Mouse (Mus musculus) lung, embryonic 16.5 days (tissue): ENCODE data around the gene Slc12a8. TPM values are rescaled to one million over a fixed set of nuclear protein-coding genes. Genes with fewer than 3 reads are reported as not detected.

Experiments used
- ATAC-seq: fragments of 200-750 bp; cut with Nextera tagmentation; 2 replicates; pipeline ENCODE4 v1.8.0; 2017; ENCODE audit warnings: low read depth, mild to moderate bottlenecking, moderate library complexity
- H3K27ac ChIP-seq: fragments of 300-500 bp; sonication (generic); 2 replicates; pipeline ENCODE4 v1.5.1; 2014; ENCODE audit warnings: mild to moderate bottlenecking, control low read depth, low read length
- H3K27me3 ChIP-seq: fragments of 300-500 bp; sonication (generic); 2 replicates; pipeline ENCODE4 v1.6.1; 2014; ENCODE audit warnings: low read depth, low read length, mixed read lengths; ENCODE audit not compliant: control insufficient read depth, insufficient read depth
- H3K36me3 ChIP-seq: fragments of 300-500 bp; sonication (generic); 2 replicates; pipeline ENCODE4 v1.6.1; 2014; ENCODE audit warnings: low read length; ENCODE audit not compliant: control insufficient read depth, insufficient read depth
- H3K4me1 ChIP-seq: fragments of 300-500 bp; sonication (generic); replicated peaks from 2 replicates; pipeline ENCODE4 v1.6.1; 2014; ENCODE audit warnings: low read length, mixed read lengths; ENCODE audit not compliant: control insufficient read depth, insufficient read depth
- H3K4me2 ChIP-seq: fragments of 300-500 bp; sonication (generic); 2 replicates; pipeline ENCODE4 v1.6.1; 2014; ENCODE audit warnings: low read depth, low read length, control low read depth
- H3K4me3 ChIP-seq: fragments of 300-500 bp; sonication (generic); 2 replicates; pipeline ENCODE4 v1.5.1; 2014; ENCODE audit warnings: mild to moderate bottlenecking, low read length, control low read depth
- H3K9ac ChIP-seq: fragments of 300-500 bp; sonication (generic); 2 replicates; pipeline ENCODE4 v1.6.1; 2014; ENCODE audit warnings: low read length, control low read depth
- H3K9me3 ChIP-seq: fragments of 300-500 bp; sonication (generic); 2 replicates; pipeline ENCODE4 v1.6.1; 2016; ENCODE audit warnings: low read length; ENCODE audit not compliant: control insufficient read depth
- WGBS: fragments of 180-500 bp; shearing (Covaris S2); extraction: QIAGEN DNeasy Blood & Tissue Kit; methylation state at CpG from one replicate; pipeline ENCODE4 v1.1.7; 2014; 5-methylcytosine and 5-hydroxymethylcytosine counted together
- polyA plus RNA-seq: library from polyadenylated mRNA; unstranded; fragments of >200 nt; fragmentation: Nextera tagmentation; extraction: Ambion mirVana; gene quantifications from 2 replicates; pipeline ENCODE4 v1.2.1, GENCODE M21; 2015

Slc12a8 gene
- polyA plus RNA-seq, 1 experiment from 2014 or later, result 0.39 TPM

DNA sequence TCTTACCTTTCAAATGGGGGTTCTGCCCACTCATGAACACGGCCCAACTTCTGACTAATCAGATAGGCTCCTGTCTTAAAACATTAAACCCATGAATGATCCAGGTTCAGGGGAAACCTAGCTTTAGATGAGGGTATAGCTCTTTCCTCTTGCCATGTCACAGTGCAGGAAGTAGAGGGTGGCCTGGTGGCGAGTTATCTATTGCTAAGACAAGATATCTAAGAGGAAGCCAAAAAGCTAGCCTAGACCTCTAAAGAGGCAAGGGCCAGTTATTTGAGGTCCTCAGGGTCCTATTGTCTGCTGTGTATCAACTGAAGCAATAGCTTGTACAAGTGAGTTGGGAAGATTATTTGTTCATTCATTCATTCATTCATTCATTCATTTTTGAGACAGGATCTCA is 151.3 kb downstream of the Slc12a8 start:
- 70% methylated on average over 2 of the region's 2 CpGs for WGBS
- no peak overlapping the region for H3K9ac ChIP-seq
- no peak for ATAC-seq
- H3K4me3 ChIP-seq, result no peak overlapping the region
- H3K27me3 ChIP-seq, result no peaks in the 10 kb centered on the region
- no peaks in the 10 kb centered on the region for H3K36me3 ChIP-seq
- H3K9me3 ChIP-seq, result no peaks in the 10 kb centered on the region
- H3K4me2 ChIP-seq, result no peak overlapping the region
- H3K4me1 ChIP-seq, result peaks cover 3% of the 10 kb centered on the region; the same call in 1 of the 2 replicates
- H3K27ac ChIP-seq, result no peak overlapping the region

- Histone ChIP-seq H3K9me3 (no peaks in the 10 kb centered on the region), H3K27ac (no peak overlapping the region), H3K4me1 (peaks cover 3% of the 10 kb centered on the region; the same call in 1 of the 2 replicates), H3K4me3 (no peak overlapping the region), H3K4me2 (no peak overlapping the region), H3K27me3 (no peaks in the 10 kb centered on the region), H3K36me3 (no peaks in the 10 kb centered on the region), H3K9ac (no peak overlapping the region)
- no peak for ATAC-seq
- WGBS, result 74% methylated on average over 1 of the region's 1 CpGs
Observed at GRCm38 (mm10) chr16:33669072-33669471, 151.9 kb downstream of the Slc12a8 start.

GRCm38 (mm10) chr16:33670340-33670739 is 153.2 kb downstream of the Slc12a8 start:
- H3K9me3 ChIP-seq, result no peaks in the 10 kb centered on the region
- peak overlapping the region; percentile 50 for H3K27ac ChIP-seq
- no peak overlapping the region for H3K9ac ChIP-seq
- peaks cover 5% of the 10 kb centered on the region; the same call in 1 of the 2 replicates for H3K4me1 ChIP-seq
- H3K36me3 ChIP-seq, result no peaks in the 10 kb centered on the region
- no peak overlapping the region for H3K4me3 ChIP-seq
- no peaks in the 10 kb centered on the region for H3K27me3 ChIP-seq
- ATAC-seq, result no peak
- 62% methylated on average over 3 of the region's 3 CpGs for WGBS
- no peak overlapping the region for H3K4me2 ChIP-seq

DNA sequence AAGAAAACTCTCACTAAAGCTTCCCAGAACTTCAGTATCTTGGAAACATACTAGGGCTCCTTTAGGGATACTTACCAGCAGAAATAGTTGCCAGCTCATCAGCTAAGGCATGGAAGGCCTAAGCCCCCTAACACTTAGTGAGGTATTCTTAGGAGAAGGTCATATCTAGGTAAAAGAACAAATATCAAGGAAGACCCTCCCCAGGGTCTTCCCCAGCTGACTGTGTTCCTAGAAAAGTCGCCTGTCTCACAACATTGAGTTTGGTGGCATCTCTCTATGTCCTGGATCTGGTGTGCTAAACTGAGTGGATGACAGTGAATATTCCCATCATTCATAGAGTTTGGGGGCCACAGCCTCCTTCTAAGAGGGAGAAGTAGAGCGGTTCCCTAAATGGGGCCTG is 153.8 kb downstream of the Slc12a8 start:
- no peak for ATAC-seq
- Histone ChIP-seq H3K27me3 (no peaks in the 10 kb centered on the region), H3K4me2 (no peak overlapping the region), H3K9me3 (no peaks in the 10 kb centered on the region), H3K36me3 (no peaks in the 10 kb centered on the region), H3K9ac (no peak overlapping the region), H3K4me3 (no peak overlapping the region), H3K27ac (no peak overlapping the region), H3K4me1 (peaks cover 8% of the 10 kb centered on the region)
- WGBS, result 88% methylated on average over 2 of the region's 2 CpGs

- ATAC-seq, result no peak
- Histone ChIP-seq H3K27me3 (no peaks in the 10 kb centered on the region), H3K36me3 (no peaks in the 10 kb centered on the region), H3K9ac (no peak overlapping the region), H3K4me1 (peaks cover 20% of the 10 kb centered on the region), H3K4me2 (no peak overlapping the region), H3K9me3 (no peaks in the 10 kb centered on the region), H3K4me3 (no peak overlapping the region), H3K27ac (no peak overlapping the region)
- 86% methylated on average over 3 of the region's 4 CpGs for WGBS
Observed at GRCm38 (mm10) chr16:33672188-33672587, 155.1 kb downstream of the Slc12a8 start.

GRCm38 (mm10) chr16:33672643-33673042 is 155.5 kb downstream of the Slc12a8 start:
- Histone ChIP-seq H3K4me1 (peaks cover 20% of the 10 kb centered on the region), H3K27ac (no peak overlapping the region), H3K9ac (no peak overlapping the region), H3K4me2 (no peak overlapping the region), H3K27me3 (no peaks in the 10 kb centered on the region), H3K9me3 (no peaks in the 10 kb centered on the region), H3K36me3 (no peaks in the 10 kb centered on the region), H3K4me3 (no peak overlapping the region)
- WGBS, result 78% methylated on average over 4 of the region's 4 CpGs
- no peak for ATAC-seq

DNA sequence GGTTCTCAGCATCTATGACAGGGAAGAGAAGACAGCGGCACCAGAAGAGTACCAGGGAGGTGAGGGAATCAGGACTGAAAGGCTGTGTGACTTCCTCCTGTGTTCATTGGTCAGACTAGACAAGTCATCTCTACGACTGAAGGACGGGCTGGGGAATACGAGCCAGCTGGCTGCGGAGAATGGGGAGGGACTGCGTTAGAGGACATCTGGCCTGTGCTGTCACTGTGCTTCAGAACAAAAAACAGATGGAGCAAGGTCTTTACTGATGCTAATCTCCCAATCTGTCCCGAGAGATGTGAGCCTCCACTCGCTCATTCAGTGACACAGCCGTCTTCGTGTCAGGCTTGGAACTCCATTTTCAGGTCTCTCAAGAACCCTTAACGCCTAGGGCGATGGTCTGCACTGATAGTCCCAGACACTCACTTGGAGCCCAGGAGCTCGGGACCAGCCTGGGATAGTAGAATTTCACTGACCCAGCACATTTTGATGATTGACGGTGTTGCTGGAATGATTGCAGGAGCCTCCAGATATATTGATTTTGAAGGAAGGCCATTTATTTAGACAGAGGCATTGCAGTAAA is 156.5 kb downstream of the Slc12a8 start:
- Histone ChIP-seq H3K4me1 (peaks cover 20% of the 10 kb centered on the region), H3K4me3 (no peak overlapping the region), H3K27me3 (no peaks in the 10 kb centered on the region), H3K27ac (peak overlapping the region; percentile 47; the same call in 1 of the 2 replicates), H3K36me3 (no peaks in the 10 kb centered on the region), H3K9ac (no peak overlapping the region), H3K4me2 (no peak overlapping the region), H3K9me3 (no peaks in the 10 kb centered on the region)
- 59% methylated on average over 14 of the region's 14 CpGs for WGBS
- ATAC-seq, result peak; percentile 85

- Histone ChIP-seq H3K9me3 (no peaks in the 10 kb centered on the region), H3K9ac (no peak overlapping the region), H3K27me3 (no peaks in the 10 kb centered on the region), H3K4me1 (peaks cover 19% of the 10 kb centered on the region), H3K4me2 (no peak overlapping the region), H3K27ac (no peak overlapping the region), H3K4me3 (no peak overlapping the region), H3K36me3 (no peaks in the 10 kb centered on the region)
- no peak for ATAC-seq
- 80% methylated on average over 10 of the region's 10 CpGs for WGBS
Observed at GRCm38 (mm10) chr16:33675151-33675847, 158.2 kb downstream of the Slc12a8 start.

DNA sequence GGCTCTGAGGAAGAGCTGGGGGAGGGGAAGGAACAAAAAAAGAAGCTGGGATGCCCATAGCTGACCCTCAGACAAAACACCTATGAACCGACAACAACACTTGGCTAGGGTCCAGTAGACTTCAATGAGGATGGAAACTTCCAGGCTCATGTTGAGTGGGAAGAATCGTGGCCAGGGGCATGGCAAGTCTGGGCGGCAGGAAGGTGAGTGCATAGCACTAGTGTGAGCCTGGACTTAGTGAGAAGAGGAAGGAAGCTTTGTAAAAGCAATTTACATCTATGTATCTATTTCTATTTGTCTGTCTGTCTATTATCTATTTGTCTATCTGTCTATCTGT is 158.7 kb downstream of the Slc12a8 start:
- Histone ChIP-seq H3K4me3 (no peak overlapping the region), H3K4me2 (no peak overlapping the region), H3K27ac (no peak overlapping the region), H3K36me3 (no peaks in the 10 kb centered on the region), H3K9ac (no peak overlapping the region), H3K4me1 (peaks cover 18% of the 10 kb centered on the region), H3K9me3 (no peaks in the 10 kb centered on the region), H3K27me3 (no peaks in the 10 kb centered on the region)
- 46% methylated on average over 3 of the region's 3 CpGs for WGBS
- ATAC-seq, result no peak
